Mouse (Mus musculus) MEL-GATA-1-ER (cell line): ENCODE measurements around the gene Asmt.

Experiments used
- DNase-seq: peaks from one replicate; pipeline ENCODE4 v3.0.0-alpha.2; 2012; ENCODE audit warnings: low read depth; ENCODE audit errors: extremely low read depth

The Asmt gene

GRCm38 (mm10) chrX:170672594-170673092 lies at the start of gene Asmt:
Gene Asmt, plus strand, starts transcription at chrX:170672644.
- DNase-seq = no peak

DNA sequence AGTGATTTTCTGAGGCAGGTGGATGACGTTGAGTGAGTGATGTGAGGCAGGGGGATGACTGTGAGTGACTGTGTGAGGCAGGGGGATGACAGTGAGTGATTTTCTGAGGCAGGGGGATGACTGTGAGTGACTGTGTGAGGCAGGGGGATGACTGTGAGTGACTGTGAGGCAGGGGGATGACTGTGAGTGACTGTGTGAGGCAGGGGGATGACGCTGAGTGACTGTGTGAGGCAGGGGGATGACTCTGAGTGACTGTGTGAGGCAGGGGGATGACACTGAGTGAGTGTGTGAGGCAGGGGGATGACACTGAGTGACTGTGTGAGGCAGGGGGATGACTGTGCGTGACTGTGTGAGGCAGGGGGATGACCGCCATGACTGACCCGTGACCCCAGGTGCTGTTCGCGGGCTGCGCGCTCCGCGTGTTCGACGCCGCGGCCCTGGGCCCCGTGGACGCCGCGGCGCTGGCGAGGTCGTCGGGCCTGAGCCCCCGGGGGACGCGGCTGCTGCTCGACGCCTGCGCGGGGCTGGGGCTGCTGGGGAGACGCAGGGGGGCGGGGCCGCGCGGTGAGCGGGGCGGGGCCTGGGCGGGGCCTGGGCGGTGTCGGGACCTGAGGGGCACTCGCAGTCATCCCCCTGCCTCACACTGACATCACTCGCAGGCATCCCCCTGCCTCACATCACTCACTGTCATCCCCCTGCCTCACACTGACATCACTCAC lies 948 bp downstream of the Asmt start:
- DNase-seq = no peak

DNA sequence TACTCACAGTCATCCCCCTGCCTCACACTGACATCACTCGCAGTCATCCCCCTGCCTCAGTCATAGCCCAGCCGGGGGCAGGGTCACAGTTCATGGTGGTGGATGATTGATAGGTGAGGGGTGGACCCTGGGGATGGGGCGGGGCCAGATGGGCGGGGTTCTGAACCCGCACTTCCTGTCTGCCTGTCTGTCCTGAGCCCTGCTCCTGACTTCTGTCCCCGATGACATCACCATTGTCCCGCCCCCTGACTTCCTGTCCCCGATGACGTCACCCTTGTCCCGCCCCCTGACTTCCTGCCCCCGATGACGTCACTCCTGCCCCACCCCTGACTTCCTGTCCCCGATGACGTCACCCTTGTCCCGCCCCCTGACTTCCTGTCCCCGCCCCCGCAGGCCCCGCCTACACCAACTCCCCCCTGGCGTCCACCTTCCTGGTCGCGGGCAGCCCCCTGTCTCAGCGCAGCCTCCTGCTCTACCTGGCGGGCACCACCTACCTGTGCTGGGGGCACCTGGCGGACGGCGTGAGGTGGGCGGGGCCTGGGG lies 1.9 kb downstream of the Asmt start:
- no peak for DNase-seq

DNA sequence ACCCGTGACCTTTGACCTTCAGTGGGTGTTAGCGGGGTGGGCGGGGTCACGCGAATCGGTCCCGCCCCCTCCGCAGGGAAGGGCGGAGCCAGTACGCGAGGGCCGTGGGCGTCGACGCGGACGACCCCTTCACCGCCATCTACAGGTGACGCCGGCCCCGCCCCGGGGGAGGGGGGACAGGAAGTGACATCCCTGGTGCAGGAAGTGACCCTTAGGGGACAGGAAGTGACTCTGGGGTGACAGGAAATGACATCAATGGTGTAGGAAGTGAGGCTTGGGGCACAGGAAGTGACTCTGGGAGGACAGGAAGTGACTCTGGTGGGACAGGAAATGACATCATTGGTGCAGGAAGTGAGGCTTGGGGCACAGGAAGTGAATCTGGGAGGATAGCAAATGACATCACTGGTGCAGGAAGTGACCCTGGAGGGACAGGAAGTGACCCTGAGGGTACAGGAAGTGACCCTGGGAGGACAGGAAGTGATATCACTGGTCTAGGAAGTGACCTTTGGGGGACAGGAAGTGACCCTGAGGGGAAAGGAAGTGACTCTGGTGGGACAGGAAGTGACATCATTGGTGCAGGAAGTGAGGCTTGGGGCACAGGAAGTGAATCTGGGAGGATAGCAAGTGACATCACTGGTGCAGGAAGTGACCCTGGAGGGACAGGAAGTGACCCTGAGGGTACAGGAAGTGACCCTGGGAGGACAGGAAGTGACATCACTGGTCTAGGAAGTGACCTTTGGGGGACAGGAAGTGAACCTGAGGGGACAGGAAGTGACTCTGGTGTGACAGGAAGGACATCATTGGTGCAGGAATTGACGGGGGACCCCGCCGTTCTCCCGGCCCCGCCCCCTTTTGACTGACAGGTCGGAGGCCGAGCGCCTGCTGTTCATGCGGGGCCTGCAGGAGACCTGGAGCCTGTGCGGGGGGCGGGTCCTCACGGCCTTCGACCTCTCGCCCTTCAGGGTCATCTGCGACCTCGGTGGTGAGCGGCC lies 2.7 kb downstream of the Asmt start:
- DNase-seq = no peak

- no peak for DNase-seq
Measured at GRCm38 (mm10) chrX:170675923-170676605, 3.6 kb downstream of the Asmt start.

- DNase-seq = no peak
Measured at GRCm38 (mm10) chrX:170676606-170677239, 4.3 kb downstream of the Asmt start.

DNA sequence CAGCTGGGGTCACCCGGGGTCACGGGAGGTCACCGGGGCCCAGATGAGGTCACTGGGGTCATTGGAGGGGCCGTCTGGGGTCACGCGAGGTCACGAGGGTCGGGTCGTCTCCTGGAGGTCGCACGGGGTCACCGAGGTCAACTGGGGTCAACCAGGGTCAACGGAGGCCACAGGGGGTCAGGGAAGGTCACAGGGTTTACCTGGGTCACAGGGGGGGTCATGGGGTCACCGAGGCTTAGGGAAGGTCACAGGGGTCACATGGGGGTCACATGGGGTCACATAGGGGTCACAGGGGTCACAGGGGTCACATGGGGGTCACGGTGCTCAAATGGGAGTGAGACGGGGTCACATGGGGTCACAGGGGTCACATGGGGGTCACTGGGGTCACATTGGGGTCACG lies 4.8 kb downstream of the Asmt start:
- DNase-seq = no peak

DNA sequence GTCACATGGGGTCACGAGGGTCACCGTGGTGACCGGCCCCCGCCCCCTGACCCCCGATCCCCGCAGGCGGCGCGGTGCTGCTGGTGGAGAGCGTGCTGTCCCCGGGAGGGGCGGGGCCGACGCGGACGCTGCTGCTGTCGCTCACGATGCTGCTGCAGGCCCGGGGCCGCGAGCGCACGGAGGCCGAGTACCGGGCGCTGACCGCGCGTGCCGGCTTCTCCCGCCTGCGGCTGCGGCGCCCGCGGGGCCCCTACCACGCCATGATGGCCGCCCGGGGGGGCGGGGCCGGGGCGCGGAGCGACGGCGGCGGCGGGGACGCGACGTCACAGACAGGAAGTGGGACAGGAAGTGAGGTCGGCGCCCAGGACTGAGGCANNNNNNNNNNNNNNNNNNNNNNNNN lies 5.2 kb downstream of the Asmt start:
- no peak for DNase-seq
